Mouse (Mus musculus) left cerebral cortex, adult 2 months (tissue): ENCODE measurements at regions not wholly inside any gene's neighbourhood (a gene's known extent, or its start where the extent isn't known, plus 50 kb on each side); places are given as distances from the start of the nearest gene placed in this dataset.

Experiments
- DNase-seq, 2 experiments: peaks; one replicate each; pipeline ENCODE4 v3.0.0; 2021 to 2022; ENCODE audit warnings: low spot score in 2 of 2, mixed read lengths in 1 of 2; ENCODE audit errors: extremely low spot score in 1 of 2
- H3K27ac ChIP-seq: fragments of 200-600 bp; 2 replicates; pipeline ENCODE4 v1.8.1; 2022
- H3K4me3 ChIP-seq: fragments of 200-600 bp; 2 replicates; pipeline ENCODE4 v1.8.1; 2022
- CTCF ChIP-seq: fragments of 200-600 bp; IDR thresholded peaks from 2 replicates; pipeline ENCODE4 v1.8.1; 2022; ENCODE audit warnings: antibody characterized with exemption, mild to moderate bottlenecking, moderate library complexity
- intact Hi-C: fragments of 180-260 bp; cut with DNase I; formaldehyde crosslinking; loops from one replicate; pipeline ENCODE4 v1.15.1; 2025

- Histone ChIP-seq H3K4me3 (no peak overlapping the region), H3K27ac (no peak overlapping the region)
- no peak for TF ChIP-seq CTCF
- intact Hi-C loops, result no loop called here
- DNase-seq, result no peak
Observed at GRCm38 (mm10) chr1:119251741-119252140, 170.3 kb downstream of the Inhbb start.

GRCm38 (mm10) chr1:119248776-119249495 is 173.1 kb downstream of the Inhbb start:
- intact Hi-C loops, result no loop called here
- no peak for TF ChIP-seq CTCF
- DNase-seq, result no peak
- H3K27ac ChIP-seq, result no peak overlapping the region
- H3K4me3 ChIP-seq, result no peak overlapping the region

- Histone ChIP-seq H3K4me3 (no peak overlapping the region), H3K27ac (no peak overlapping the region)
- TF ChIP-seq CTCF, result no peak
- intact Hi-C loops, result no loop called here
- DNase-seq, result no peak
Observed at GRCm38 (mm10) chr1:119247117-119247516, 174.9 kb downstream of the Inhbb start.

GRCm38 (mm10) chr1:119238463-119238862 is 183.6 kb downstream of the Inhbb start:
- intact Hi-C loops, result no loop called here

GRCm38 (mm10) chr1:119236787-119237186 is 183.4 kb upstream of the Gli2 start:
- intact Hi-C loops, result no loop called here
- Histone ChIP-seq H3K4me3 (no peak overlapping the region), H3K27ac (no peak overlapping the region)
- DNase-seq, result no peak
- TF ChIP-seq CTCF, result no peak

More at GRCm38 (mm10) chr1:119238463-119238862, 183.6 kb downstream of the Inhbb start:
- no peak for TF ChIP-seq CTCF
- Histone ChIP-seq H3K4me3 (no peak overlapping the region), H3K27ac (no peak overlapping the region)
- no peak for DNase-seq

GRCm38 (mm10) chr1:119234449-119234848 is 181.0 kb upstream of the Gli2 start:
- DNase-seq, result no peak
- intact Hi-C loops, result no loop called here
- H3K27ac ChIP-seq, result no peak overlapping the region
- no peak for TF ChIP-seq CTCF
- H3K4me3 ChIP-seq, result no peak overlapping the region

- DNase-seq, result no peak
- intact Hi-C loops, result no loop called here
- Histone ChIP-seq H3K4me3 (no peak overlapping the region), H3K27ac (no peak overlapping the region)
- TF ChIP-seq CTCF, result no peak
Observed at GRCm38 (mm10) chr1:119226996-119227395, 173.6 kb upstream of the Gli2 start.

GRCm38 (mm10) chr1:119223876-119224275 is 170.5 kb upstream of the Gli2 start:
- Histone ChIP-seq H3K4me3 (no peak overlapping the region), H3K27ac (no peak overlapping the region)
- intact Hi-C loops, result no loop called here
- TF ChIP-seq CTCF, result no peak
- DNase-seq, result no peak

GRCm38 (mm10) chr1:119221901-119222300 is 168.5 kb upstream of the Gli2 start:
- DNase-seq, result no peak
- Histone ChIP-seq H3K4me3 (no peak overlapping the region), H3K27ac (no peak overlapping the region)
- intact Hi-C loops, result no loop called here
- no peak for TF ChIP-seq CTCF

GRCm38 (mm10) chr1:119221012-119221411 is 167.6 kb upstream of the Gli2 start:
- TF ChIP-seq CTCF, result no peak
- intact Hi-C loops, result no loop called here

GRCm38 (mm10) chr1:119219817-119220216 is 166.4 kb upstream of the Gli2 start:
- no peak for DNase-seq
- intact Hi-C loops, result no loop called here
- no peak overlapping the region for H3K4me3 ChIP-seq
- H3K27ac ChIP-seq, result no peak overlapping the region
- no peak for TF ChIP-seq CTCF

More at GRCm38 (mm10) chr1:119221012-119221411, 167.6 kb upstream of the Gli2 start:
- Histone ChIP-seq H3K27ac (no peak overlapping the region), H3K4me3 (no peak overlapping the region)
- no peak for DNase-seq

GRCm38 (mm10) chr1:119217387-119217786 is 164.0 kb upstream of the Gli2 start:
- no peak for DNase-seq
- intact Hi-C loops, result no loop called here
- Histone ChIP-seq H3K4me3 (no peak overlapping the region), H3K27ac (no peak overlapping the region)
- no peak for TF ChIP-seq CTCF

- DNase-seq, result no peak
- intact Hi-C loops, result no loop called here
- Histone ChIP-seq H3K27ac (no peak overlapping the region), H3K4me3 (no peak overlapping the region)
- no peak; the same call in 1 of the 2 replicates for TF ChIP-seq CTCF
Observed at GRCm38 (mm10) chr1:119209607-119210007, 156.2 kb upstream of the Gli2 start.
